Mouse (Mus musculus): ENCODE results near the gene Trmt112.
A peak's percentile ranks its signal among the peaks of the same experiment; 100 is the strongest.

The Trmt112 gene

GRCm38 (mm10) chr19:6926559-6927255 is 17.2 kb downstream of the Trmt112 start:
- peak in 1 of 2 experiments; percentile 45 for DNase-seq

GRCm38 (mm10) chr19:6928080-6928479 is 18.6 kb downstream of the Trmt112 start:
- no peak for DNase-seq

- DNase-seq: peak; percentile 26 to 45
These were observed 21.5 kb downstream of the Trmt112 start for GRCm38 (mm10) chr19:6931002-6931401.

GRCm38 (mm10) chr19:6932018-6932417 is 22.5 kb downstream of the Trmt112 start:
- DNase-seq: no peak

GRCm38 (mm10) chr19:6933102-6933435 is 23.6 kb downstream of the Trmt112 start:
- DNase-seq: no peak

GRCm38 (mm10) chr19:6933436-6934194 is 24.1 kb downstream of the Trmt112 start:
- peak; percentile 73 to 77 for DNase-seq

- DNase-seq: peak; percentile 45 to 48
These were observed 24.9 kb downstream of the Trmt112 start, which contains the start of gene Kcnk4 for GRCm38 (mm10) chr19:6934195-6934977. Kcnk4 (minus strand) TSS chr19:6934515.

GRCm38 (mm10) chr19:6936299-6936698 is 26.8 kb downstream of the Trmt112 start:
- DNase-seq: peak; percentile 51 to 73

GRCm38 (mm10) chr19:6937541-6938465 is 28.3 kb downstream of the Trmt112 start:
- peak; percentile 75 to 78 for DNase-seq

GRCm38 (mm10) chr19:6939106-6940002 is 29.9 kb downstream of the Trmt112 start:
- peak; percentile 33 to 48 for DNase-seq

GRCm38 (mm10) chr19:6940396-6941351 is 31.2 kb downstream of the Trmt112 start:
- peak; percentile 31 to 50 for DNase-seq

GRCm38 (mm10) chr19:6941372-6942248 is 32.1 kb downstream of the Trmt112 start, which contains the start of gene Bad:
Bad (plus strand) TSS chr19:6941861.
- DNase-seq: peak; percentile 97 to 98

- DNase-seq: peak; percentile 89 to 92
These were observed 32.8 kb downstream of the Trmt112 start, which contains the start of gene Gpr137 for GRCm38 (mm10) chr19:6942249-6942691. Gpr137 (minus strand) TSS chr19:6942480.

- DNase-seq: peak in 1 of 2 experiments; percentile 32
These were observed 33.3 kb downstream of the Trmt112 start for GRCm38 (mm10) chr19:6942764-6943163.

GRCm38 (mm10) chr19:6943709-6944108 is 34.2 kb downstream of the Trmt112 start:
- DNase-seq: no peak

GRCm38 (mm10) chr19:6947742-6948141 is 38.2 kb downstream of the Trmt112 start:
- DNase-seq: no peak

GRCm38 (mm10) chr19:6948186-6948585 is 38.7 kb downstream of the Trmt112 start:
- peak; percentile 90 to 93 for DNase-seq

GRCm38 (mm10) chr19:6949532-6949931 is 40.0 kb downstream of the Trmt112 start:
- no peak for DNase-seq

Measured in cerebellum, postnatal 14 days (tissue).